Mouse (Mus musculus) lung, postnatal 0 days (tissue): ENCODE results near the gene Tbcel. TPM values are rescaled to one million over a fixed set of nuclear protein-coding genes. Genes with fewer than 3 reads are reported as not detected.

ENCODE experiments used
- ATAC-seq: fragments of 200-750 bp; cut with Nextera tagmentation; 2 replicates; pipeline ENCODE4 v1.8.0; 2017; ENCODE audit warnings: moderate library complexity
- DNase-seq: peaks from one replicate; pipeline ENCODE4 v3.0.0-alpha.2; 2016; ENCODE audit warnings: low spot score
- H3K27ac ChIP-seq: fragments of 300-500 bp; sonication (generic); 2 replicates; pipeline ENCODE4 v1.5.1; 2014; ENCODE audit warnings: antibody characterized with exemption, mild to moderate bottlenecking, low read length, mixed read lengths
- H3K27me3 ChIP-seq: fragments of 300-500 bp; sonication (generic); replicated peaks from 2 replicates; pipeline ENCODE4 v1.6.1; 2014; ENCODE audit warnings: low read length, mixed read lengths; ENCODE audit not compliant: insufficient read depth
- H3K36me3 ChIP-seq: fragments of 300-500 bp; sonication (generic); 2 replicates; pipeline ENCODE4 v1.6.1; 2014; ENCODE audit warnings: low read length, mixed read lengths; ENCODE audit not compliant: insufficient read depth
- H3K4me1 ChIP-seq: fragments of 300-500 bp; sonication (generic); 2 replicates; pipeline ENCODE4 v1.6.1; 2014; ENCODE audit warnings: antibody characterized with exemption, low read depth, low read length, mixed read lengths; ENCODE audit not compliant: insufficient read depth
- H3K4me2 ChIP-seq: fragments of 300-500 bp; sonication (generic); replicated peaks from 2 replicates; pipeline ENCODE4 v1.6.1; 2014; ENCODE audit warnings: low read depth, mild to moderate bottlenecking, low read length, moderate library complexity, mixed read lengths
- H3K4me3 ChIP-seq: fragments of 300-500 bp; sonication (generic); 2 replicates; pipeline ENCODE4 v1.5.1; 2014; ENCODE audit warnings: low read depth, low read length
- H3K9ac ChIP-seq: fragments of 300-500 bp; sonication (generic); replicated peaks from 2 replicates; pipeline ENCODE4 v1.6.1; 2014; ENCODE audit warnings: low read depth, mild to moderate bottlenecking
- H3K9me3 ChIP-seq: fragments of 300-500 bp; sonication (generic); 2 replicates; pipeline ENCODE4 v1.6.1; 2016; ENCODE audit warnings: low read length, mixed read lengths
- CTCF ChIP-seq: IDR thresholded peaks from 2 replicates; pipeline ENCODE4 v1.5.1; 2016; ENCODE audit warnings: antibody characterized with exemption, mild to moderate bottlenecking
- EP300 ChIP-seq: IDR thresholded peaks from 2 replicates; pipeline ENCODE4 v1.6.1; 2016; ENCODE audit warnings: antibody characterized with exemption, mild to moderate bottlenecking, control low read depth
- WGBS: fragments of 180-500 bp; shearing (Covaris S2); extraction: QIAGEN DNeasy Blood & Tissue Kit; methylation state at CpG from one replicate; pipeline ENCODE4 v1.1.7; 2014; 5-methylcytosine and 5-hydroxymethylcytosine counted together
- polyA plus RNA-seq: library from polyadenylated mRNA; unstranded; fragments of >200 nt; fragmentation: Nextera tagmentation; extraction: Ambion mirVana; gene quantifications from 2 replicates; pipeline ENCODE4 v1.2.1, GENCODE M21; 2015

The Tbcel gene
- polyA plus RNA-seq, 1 experiment from 2014 or later: 9.0 TPM

DNA sequence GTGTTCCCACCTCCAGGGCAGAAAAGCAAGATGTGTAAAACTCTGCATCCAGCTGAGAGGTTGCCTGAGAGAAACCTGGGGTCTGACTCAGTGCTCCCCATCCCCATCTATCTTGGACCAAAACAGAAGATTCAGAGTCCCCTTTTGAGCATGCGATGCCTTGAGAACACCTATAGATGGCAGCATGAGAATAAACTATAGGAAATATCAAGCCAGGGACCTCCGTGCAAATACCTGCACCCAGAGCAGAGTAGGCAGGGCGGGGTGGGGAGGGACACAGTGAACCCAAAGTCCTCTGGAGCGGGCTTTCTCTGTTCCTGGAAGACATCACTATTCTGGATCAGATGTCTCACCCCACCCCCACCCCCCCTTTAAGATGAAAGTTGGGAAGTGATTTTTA lies 119.1 kb downstream of the Tbcel start:
- no peaks in the 10 kb centered on the region for H3K4me1 ChIP-seq
- no peaks in the 10 kb centered on the region for H3K36me3 ChIP-seq
- H3K4me3 ChIP-seq: no peak overlapping the region
- no peak overlapping the region for H3K27ac ChIP-seq
- no peak overlapping the region for H3K9ac ChIP-seq
- WGBS: 37% methylated on average over 4 of the region's 4 CpGs
- H3K9me3 ChIP-seq: no peaks in the 10 kb centered on the region
- H3K4me2 ChIP-seq: no peak overlapping the region
- no peaks in the 10 kb centered on the region for H3K27me3 ChIP-seq
- TF ChIP-seq EP300 (no peak), CTCF (peak; percentile 65)
- DNase-seq (peak; percentile 49), ATAC-seq (no peak)

- TF ChIP-seq CTCF: no peak
- TF ChIP-seq EP300: no peak
Observed at GRCm38 (mm10) chr9:42387038-42387437, 120.6 kb downstream of the Tbcel start.

DNA sequence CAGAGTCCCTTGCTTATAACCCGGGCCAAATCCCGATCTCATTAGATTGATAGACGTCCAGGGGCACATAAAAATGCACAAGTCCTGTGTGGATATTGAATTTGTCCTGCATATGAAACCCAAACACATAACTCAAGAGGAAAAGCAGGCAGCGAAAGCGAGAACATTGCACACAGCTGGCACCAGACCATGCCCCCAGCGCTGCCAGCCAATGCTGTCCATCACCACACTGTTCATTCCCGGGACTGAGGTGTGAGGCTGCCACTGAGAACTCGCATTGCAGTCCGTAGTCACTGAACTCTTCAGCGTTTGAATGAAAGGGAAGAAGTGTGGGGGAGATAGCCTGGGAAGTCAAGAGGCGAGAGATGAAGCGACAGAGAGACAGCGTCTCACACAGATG lies 122.0 kb downstream of the Tbcel start:
- H3K4me1 ChIP-seq: no peaks in the 10 kb centered on the region

More at GRCm38 (mm10) chr9:42387038-42387437, 120.6 kb downstream of the Tbcel start:
- Histone ChIP-seq H3K4me2 (no peak overlapping the region), H3K36me3 (no peaks in the 10 kb centered on the region), H3K27me3 (no peaks in the 10 kb centered on the region), H3K9me3 (no peaks in the 10 kb centered on the region), H3K27ac (no peak overlapping the region), H3K9ac (no peak overlapping the region), H3K4me1 (no peaks in the 10 kb centered on the region), H3K4me3 (no peak overlapping the region)
- no peak for DNase-seq
- ATAC-seq: no peak
- WGBS: 68% methylated on average over 8 of the region's 8 CpGs

DNA sequence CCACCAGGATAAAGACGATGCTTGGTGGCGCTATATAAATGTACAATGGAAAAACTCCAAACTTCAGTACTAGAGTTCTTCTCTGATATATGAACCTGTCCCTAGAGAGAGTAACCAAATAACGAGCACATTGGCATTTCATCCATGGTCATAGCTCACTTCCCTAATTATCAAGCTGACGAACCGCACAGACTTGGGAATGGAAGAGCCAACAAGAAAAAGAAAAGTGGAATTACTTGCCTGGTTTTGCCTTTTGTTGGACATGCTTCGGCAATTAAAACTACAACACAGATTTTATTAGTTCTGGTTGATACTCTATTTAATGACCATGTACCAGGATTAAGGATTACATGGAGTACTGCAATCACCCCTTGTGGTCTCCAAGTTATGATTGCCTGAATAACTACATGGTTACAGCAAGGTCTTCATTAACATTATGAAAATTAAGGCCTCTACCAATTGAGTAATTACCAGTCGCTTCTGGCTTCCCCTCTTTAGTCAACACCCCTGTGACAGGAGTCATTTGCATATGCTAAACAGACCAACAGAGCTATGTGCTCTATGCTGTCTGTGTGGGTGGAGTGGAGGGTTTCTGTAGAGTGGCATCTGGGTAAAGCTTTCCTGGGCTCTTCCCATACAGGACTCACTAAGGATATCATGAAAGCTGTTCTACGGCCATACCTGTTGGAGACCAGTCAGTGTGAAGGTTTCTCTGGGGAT lies 124.8 kb downstream of the Tbcel start:
- H3K27ac ChIP-seq: no peak overlapping the region
- H3K9me3 ChIP-seq: no peaks in the 10 kb centered on the region
- DNase-seq: no peak
- no peaks in the 10 kb centered on the region for H3K36me3 ChIP-seq
- H3K9ac ChIP-seq: no peak overlapping the region
- no peaks in the 10 kb centered on the region for H3K4me1 ChIP-seq
- no peak overlapping the region for H3K4me2 ChIP-seq
- no peak overlapping the region for H3K4me3 ChIP-seq
- WGBS: 81% methylated on average over 8 of the region's 8 CpGs
- ATAC-seq: no peak
- TF ChIP-seq CTCF (no peak), EP300 (no peak)
- no peaks in the 10 kb centered on the region for H3K27me3 ChIP-seq

More for the DNA sequence above, 122.0 kb downstream of the Tbcel start:
- Histone ChIP-seq H3K27me3 (no peaks in the 10 kb centered on the region), H3K4me2 (no peak overlapping the region), H3K9me3 (no peaks in the 10 kb centered on the region), H3K36me3 (no peaks in the 10 kb centered on the region), H3K9ac (no peak overlapping the region), H3K4me3 (no peak overlapping the region), H3K27ac (no peak overlapping the region)
- DNase-seq (no peak), ATAC-seq (no peak)
- TF ChIP-seq CTCF (no peak), EP300 (no peak)
- 72% methylated on average over 13 of the region's 13 CpGs for WGBS

DNA sequence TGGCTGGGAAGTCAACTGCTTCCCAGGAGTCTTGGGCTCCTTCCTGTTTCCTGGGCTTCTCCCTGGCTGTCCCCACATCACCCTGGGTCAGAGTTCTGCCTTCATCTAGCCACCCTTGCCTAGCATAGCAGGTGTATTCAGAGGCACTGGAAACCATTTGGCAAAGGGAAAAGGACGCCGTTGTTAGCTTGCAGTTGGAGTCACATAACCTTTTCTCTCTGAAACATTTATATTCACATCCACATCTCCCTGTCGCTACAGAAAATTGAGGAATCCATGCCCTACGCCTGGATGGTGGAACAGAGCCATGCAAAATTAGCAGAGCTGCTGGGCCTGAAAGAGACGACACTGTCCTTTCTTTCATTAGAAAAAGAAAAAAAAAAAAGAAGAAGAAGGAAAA lies 125.5 kb downstream of the Tbcel start:
- H3K4me1 ChIP-seq: no peaks in the 10 kb centered on the region
- no peaks in the 10 kb centered on the region for H3K27me3 ChIP-seq
- ATAC-seq: no peak
- no peak overlapping the region for H3K4me2 ChIP-seq
- no peaks in the 10 kb centered on the region for H3K36me3 ChIP-seq
- H3K4me3 ChIP-seq: no peak overlapping the region
- no peak overlapping the region for H3K9ac ChIP-seq
- no peak for DNase-seq
- H3K9me3 ChIP-seq: no peaks in the 10 kb centered on the region
- no peak overlapping the region for H3K27ac ChIP-seq
- WGBS: 86% methylated on average over 5 of the region's 5 CpGs
- no peak for TF ChIP-seq EP300
- TF ChIP-seq CTCF: no peak

- Histone ChIP-seq H3K4me3 (no peak overlapping the region), H3K4me1 (no peaks in the 10 kb centered on the region), H3K9ac (no peak overlapping the region), H3K36me3 (no peaks in the 10 kb centered on the region), H3K27me3 (no peaks in the 10 kb centered on the region), H3K9me3 (no peaks in the 10 kb centered on the region), H3K27ac (no peak overlapping the region), H3K4me2 (no peak overlapping the region)
- DNase-seq (no peak), ATAC-seq (no peak)
- WGBS: 87% methylated on average over 4 of the region's 4 CpGs
- TF ChIP-seq CTCF (no peak), EP300 (no peak)
Observed at GRCm38 (mm10) chr9:42378071-42378470, 129.5 kb downstream of the Tbcel start.
